Mouse (Mus musculus): ENCODE measurements around the gene Gnaz.

DNA sequence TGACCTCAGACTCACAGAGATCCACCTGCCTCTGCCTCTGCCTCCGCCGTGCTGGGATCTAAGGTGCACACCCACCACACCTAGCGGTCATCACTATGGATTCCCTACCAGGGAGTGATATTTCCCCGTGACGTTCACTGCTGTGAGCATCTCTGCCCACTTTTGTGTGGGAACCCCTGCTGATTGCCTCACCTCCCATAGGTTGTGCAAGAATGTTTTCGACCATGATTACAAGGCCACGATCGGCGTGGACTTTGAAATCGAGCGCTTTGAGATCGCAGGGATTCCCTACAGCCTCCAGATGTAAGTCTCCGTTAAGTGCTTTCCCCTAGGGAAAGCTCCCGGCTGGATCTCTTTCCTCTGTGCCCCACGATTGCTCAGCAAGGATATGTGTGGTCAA lies 78.9 kb downstream of the Gnaz start:
- TF ChIP-seq CTCF (IDR thresholded peaks at IDR 0.05; ENCODE audit: control insufficient read depth, insufficient read depth, insufficient read length) (no peak), USF1 (IDR thresholded peaks at IDR 0.05; ENCODE audit: low read depth) (no peak)
